Mouse (Mus musculus) cerebellum, postnatal 36 days (tissue): ENCODE measurements around the gene Klf16.

Source experiments
- DNase-seq, 2 experiments: peaks; one replicate each; pipeline ENCODE4 v3.0.0; 2021 to 2022; ENCODE audit warnings: mixed read lengths in 2 of 2

Klf16 gene

DNA sequence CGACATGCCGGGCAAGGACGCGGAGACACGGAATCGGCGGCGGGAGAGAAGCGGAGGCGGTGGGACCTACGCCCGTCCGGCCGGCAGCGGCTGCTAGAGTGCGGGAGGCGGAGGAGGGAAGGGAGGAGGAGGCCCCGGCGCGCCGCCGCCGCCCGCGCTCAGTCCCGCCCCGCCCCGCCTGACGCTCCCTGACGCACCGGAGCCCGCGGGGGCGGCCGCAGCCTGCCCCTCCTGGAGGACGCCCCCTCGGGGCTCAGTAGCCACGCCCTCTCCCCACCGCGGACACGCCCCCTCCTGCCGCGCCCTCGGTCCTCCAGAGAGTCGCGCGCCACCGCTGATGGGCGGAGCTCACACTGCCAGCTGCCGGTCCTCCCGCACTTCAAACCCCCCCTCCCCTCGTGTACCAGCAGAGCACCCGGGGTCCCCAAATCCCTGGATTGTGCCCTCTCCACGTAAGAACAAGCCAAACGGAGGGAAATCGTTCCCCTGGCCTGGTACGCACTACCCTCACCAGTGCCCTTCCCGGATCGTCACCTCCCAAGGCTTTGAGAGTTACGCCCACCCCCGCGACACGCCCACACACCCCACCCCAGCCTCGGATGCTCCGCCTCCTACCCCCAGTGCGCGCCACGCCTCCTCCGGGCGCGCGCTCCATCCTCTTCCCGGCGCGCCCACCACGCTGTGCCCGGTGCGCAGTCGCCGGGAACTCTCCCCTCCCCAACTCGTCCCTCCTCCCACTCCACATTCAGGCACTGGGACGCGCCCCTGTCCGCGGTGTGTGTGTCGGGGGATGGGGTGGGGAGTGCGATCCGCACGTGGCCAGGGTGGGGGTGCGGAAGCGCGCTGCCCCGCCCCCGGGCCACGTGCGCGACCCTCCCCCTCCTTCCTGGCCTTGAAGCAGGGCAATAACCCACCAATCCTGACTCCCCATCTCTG lies at the start of gene Klf16:
Gene Klf16 (minus strand): TSS at position 127 of the 936 bp plus-strand sequence.
- DNase-seq = peak; percentile 70 to 85

DNA sequence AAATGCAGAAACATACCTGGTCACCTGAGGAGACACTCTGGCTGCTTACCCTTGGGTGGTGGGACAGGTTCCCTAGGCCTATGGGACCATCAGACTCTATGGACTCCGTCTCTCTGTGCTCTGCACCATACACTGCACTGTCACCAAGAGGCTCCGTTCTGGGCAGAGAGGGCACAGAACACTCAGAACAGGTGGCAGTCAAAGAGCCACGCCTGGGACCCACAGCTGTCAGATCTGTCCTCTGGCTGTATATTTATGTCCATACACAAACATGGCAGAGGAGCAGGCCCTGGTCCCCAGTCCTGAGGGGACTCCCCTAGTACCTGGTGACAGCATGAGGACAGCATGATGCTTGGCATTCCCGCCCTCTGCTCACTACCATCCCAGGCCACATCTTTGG lies 48.6 kb upstream of the Klf16 start:
- no peak for DNase-seq

DNA sequence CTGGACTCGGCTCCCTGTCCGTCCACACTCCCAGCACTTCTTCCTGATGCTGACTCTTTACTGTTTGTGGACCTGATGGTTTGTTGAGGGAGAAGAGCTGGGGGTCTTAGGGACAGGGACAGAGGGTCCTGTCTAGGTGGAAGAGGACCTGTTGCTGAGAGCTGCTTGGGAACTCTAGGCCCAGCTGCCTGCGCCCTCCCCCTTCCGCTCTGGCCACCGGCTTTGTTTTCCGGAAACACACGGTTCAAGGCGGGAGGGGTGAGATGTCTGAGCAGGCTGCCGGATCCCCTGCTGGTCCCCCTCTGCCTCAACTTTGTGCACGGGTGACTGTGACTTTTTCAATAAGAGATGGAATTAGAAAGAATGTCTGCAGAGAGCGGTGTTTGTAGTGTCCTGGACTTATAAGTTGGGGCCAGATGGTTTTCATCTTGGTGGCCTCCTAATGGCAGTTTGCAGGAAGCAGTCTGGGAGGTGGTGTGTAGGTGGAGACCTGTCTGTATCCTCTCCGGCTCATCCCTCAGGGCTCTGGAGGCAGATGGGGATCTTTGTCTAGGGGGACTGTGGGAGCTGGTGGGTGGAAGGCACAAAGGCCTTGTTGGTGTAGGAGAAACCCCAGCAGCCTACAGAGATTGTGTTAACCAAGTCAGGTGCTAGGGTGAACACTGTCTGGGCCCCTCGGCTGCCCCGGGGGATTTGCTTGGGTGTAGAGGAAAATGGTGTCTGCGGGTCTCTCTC lies 46.5 kb upstream of the Klf16 start:
- DNase-seq = peak; percentile 52 to 59

DNA sequence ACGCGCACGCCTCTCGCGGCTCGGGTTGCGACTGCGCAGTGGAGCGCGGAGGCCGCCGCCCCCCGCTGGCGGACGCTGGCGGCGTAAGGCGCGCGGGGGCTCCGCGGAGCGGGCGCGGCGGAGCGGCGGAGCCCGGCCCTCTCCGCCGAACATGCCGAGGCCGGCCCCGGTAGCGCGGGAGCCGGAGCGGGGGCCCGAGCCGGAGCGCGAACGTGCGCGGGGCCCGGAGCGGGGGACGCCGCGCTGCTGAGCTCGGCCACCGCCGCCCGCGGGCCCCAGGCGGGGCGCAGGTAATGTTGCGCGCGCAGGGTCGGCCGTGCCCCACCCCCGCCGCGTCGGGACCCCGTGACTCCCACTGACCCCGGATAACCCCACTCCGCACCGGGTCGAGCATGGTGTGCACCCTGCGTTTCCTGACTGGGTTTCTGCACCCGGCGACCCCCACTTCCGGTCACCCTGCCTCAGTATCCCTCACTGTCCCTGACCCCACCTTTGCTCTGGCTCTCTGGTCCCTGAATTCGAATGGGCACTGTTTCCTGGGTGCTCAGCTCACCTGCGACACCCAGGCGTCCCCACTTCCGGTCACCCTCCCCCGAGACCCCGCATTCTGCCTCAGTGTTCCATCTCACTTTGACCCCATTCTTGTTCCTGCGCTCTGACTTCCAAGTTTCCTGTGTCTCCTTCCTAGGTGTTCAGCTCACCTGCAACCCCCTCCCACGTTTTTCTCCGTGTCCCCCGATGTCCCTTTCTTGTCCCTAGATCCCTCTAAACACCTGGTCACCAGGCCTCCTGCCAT lies 45.7 kb upstream of the Klf16 start, which contains the start of gene Csnk1g2:
Gene Csnk1g2 (plus strand): TSS at position 178 of the 796 bp plus-strand sequence.
- peak in 1 of 2 experiments; percentile 49 for DNase-seq

DNA sequence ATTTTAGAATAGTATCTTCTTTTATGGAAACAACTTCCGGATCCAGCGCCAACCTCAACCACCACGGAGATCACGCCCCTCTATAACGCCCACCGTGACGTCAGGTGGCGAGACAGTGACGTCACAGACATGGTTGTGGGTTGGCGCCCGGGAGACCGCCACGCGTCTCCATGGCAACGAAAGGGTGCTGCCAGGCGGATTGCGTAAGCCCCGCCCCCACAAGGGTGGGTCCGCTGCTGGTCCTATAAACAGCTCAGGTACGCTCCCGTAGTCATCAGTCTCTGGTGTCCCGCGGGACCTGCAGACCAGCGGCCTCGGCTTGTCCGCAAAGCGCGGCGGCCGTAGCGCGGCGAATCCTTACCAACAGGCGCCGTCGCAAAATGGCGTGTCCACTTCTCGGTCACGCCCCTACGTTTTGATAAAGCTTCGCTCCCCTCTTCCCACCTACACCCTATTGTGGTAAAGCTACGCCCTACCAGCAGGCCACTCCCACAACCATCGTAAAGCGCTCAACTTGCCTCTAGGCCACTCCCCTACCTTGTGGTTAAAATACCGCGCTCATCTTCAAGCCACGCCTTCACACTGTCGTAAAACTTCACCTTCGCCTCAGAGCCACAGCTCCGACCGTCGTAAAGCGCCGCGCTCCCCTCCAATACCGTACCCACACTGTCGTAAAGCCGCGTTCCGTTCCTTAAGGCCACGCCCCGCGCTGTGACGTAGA lies 45.0 kb upstream of the Klf16 start:
- peak; percentile 99 for DNase-seq

DNA sequence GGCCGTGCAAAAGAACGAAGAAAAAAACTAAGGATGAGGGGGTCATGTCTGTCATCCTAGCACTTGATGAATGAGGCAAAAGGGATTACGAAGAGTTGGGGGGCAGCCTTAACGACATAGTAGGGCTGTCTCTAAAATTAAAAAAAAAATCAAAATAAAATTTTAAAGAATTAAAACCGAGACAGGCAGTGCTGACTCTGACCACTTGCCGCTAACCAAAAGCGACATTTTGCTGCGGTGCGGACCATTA lies 44.5 kb upstream of the Klf16 start:
- no peak for DNase-seq

DNA sequence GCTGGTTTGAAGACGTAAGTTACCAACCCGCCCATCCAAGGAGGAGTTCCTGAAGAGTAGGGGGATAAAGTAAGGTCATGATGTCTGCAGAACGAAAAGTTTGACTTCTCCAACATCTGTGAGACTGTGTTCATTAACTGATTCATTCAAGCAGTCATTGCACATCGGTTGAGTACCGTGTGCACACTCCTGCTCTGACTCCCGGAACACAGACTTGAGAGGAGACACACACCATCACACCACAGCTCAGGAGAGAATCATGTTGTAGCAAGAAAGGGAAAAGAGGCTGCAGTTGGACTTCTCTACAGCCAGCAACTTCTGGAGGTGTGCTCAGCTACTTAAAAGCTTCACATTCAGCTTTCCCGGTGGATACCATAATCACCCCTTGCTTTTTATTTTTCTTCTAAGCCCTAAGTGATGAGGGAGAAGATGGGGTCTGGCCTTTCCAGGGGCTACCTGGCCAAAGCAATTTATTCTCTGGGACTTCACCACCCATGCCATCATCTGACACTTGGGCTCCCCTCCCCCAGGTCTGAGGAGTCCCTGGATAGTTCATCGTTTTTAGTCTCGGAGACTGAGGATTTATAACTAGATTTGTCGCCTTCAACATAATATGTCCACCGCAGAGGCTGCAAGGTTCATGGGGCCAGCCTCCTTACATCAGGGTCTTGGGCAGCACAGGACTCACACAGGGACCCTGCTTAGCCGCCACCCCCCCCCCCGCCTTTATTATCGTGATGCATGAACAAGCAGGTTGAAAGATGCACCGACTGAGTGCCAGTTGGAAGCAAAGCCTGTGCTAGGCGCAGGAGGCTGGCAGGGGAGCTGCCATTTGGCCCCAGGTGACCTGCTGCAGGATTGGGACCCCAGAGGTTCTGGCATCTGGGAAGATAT lies 43.9 kb upstream of the Klf16 start:
- DNase-seq = no peak

DNA sequence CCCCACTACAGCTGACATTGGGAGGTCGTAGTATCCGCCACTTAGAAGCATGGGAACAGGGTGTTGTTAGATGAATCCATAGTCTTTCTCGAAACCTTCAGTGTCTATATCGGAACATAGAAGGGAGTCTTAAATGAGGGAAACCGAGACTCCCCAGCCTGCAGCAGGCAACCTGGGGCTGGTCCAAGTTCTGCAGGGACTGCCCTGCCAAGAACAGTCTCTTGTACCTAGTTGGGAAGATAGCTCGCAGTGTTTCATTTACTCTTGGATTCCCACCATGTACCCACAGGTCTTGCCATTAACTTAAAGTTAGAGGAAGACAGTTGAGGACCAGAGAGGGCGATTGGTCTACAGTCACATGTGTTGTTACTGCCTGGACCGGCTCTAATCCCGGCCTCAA lies 43.2 kb upstream of the Klf16 start:
- DNase-seq = no peak

DNA sequence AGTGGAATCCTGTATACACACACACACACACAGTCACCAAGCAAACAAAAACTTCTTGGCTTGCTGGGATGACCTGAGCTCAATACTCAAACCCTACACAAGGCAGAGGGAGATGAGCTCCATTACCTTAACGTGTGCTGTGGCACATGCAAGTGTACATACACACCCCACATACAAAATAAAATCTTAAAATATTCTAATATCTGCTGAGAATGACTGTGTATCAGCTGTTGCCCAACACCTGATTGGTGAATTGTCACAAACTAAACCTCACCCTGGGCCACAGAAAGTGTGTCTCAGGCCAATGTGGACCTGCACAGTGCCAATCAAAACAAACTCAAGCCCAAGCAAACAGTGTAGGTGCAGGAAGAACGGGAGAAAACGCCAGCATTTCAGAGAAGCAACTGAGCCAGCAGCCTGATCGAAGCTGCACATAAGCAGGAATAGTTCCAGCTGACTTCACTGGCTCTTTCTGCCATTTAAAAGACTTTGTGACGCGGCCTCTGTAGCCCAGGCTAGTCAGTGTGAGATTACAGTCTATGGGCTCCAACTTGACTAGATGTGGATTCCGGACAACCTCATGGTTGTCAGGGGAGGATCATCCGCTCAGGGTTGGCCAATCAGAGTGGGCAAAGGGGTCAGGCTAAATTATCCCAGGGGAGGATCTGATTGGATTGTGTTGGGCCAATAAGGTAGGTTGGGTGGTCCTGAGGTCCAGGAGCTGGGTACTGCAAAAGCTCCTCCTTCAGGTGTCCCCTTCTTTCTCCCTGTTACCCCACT lies 42.5 kb upstream of the Klf16 start:
- DNase-seq = no peak

DNA sequence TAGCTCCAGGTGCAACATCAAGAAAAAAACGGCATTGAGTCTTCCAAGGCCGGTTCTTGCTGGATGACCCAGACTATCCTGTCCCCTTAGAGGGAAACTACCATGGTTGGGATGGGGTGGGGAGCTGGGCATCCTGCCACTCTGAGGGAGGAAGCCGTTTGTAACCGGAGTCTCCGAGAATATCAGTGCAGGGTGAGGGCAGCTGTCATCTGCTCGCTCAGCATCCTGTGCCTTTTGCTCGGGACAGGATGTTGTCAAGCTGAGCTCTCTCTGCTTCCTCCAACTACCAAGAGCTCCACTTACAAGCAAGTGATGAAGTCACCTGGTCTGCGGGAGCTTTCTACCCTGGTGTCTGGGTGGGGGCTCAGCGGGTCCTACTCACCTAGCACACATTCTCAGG lies 41.1 kb upstream of the Klf16 start:
- DNase-seq = no peak

DNA sequence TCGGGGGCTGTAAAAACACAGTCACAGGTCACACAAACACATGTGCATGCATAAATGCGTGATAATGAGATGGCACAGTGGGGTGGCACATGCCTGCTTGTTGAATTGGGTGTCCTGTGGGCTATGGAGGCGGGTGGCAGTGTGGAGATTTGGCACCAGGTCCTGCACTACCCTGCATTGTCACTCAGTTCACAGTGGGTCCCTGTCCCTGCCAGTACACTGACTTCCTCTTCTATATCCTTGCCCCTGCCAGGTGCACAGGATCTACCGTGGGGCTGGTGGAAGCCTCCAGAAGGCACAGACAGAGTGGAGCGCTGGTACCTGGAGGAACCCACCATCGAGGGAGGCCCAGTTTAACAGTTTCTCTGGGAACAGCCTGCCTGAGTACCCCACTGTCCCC lies 37.2 kb upstream of the Klf16 start:
- DNase-seq = no peak

DNA sequence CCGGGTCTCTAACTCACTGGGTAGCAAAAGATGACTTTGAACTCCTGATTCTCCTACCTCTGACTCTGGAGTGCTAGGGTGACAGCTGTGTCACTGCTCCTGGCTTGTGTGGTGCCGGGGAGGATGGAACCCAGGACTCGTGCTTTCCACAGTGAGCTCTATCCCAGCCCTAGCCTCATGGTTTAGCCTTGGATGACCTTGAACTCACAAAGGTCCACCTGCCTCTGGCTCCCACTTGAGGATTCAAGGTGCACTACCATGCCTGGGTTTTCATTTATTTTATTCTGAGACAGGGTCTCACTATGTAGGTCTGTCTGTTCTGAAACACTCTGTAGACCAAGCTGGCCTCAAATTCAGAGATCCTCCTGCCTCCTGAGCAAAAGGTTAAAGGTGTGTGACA lies 36.7 kb upstream of the Klf16 start:
- DNase-seq = no peak

DNA sequence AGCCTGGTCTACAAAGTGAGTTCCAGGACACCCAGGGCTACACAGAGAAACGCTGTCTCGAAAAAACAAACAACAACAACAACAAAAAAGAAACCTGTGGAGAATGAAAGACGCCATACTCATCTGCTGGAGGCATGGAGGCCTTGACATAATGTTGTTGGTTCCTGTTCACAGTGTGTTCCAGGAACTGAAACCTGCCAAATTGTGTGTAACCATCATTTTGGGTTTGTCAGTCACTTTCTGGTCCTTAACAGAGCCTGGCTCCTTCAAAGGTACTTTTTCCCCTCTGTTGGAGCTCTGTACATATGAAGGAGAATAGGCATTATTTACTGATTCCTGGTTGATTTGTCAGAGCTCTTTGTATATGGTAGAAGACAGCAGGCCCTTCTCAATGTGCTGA lies 34.8 kb upstream of the Klf16 start:
- DNase-seq = no peak

DNA sequence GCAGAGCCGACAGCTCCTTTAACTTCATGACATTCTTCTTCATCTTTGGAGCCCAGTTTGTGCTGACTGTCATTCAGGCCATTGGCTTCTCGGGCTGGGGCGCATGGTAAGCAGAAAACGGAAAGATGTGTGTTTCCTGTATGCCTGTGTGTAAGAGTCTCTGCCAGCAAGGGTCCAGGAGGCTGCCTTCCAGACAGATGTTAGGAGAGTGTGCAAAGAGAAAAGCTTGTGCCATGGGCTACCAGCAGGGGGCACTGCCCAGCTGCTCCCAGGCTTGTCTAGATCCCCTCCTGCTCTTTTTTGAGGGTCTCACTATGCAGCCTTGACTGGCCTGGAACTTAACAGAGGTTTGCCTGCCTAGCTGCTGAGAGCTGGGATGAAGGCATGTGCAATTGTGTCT lies 33.9 kb upstream of the Klf16 start:
- DNase-seq = peak; percentile 49 to 52

DNA sequence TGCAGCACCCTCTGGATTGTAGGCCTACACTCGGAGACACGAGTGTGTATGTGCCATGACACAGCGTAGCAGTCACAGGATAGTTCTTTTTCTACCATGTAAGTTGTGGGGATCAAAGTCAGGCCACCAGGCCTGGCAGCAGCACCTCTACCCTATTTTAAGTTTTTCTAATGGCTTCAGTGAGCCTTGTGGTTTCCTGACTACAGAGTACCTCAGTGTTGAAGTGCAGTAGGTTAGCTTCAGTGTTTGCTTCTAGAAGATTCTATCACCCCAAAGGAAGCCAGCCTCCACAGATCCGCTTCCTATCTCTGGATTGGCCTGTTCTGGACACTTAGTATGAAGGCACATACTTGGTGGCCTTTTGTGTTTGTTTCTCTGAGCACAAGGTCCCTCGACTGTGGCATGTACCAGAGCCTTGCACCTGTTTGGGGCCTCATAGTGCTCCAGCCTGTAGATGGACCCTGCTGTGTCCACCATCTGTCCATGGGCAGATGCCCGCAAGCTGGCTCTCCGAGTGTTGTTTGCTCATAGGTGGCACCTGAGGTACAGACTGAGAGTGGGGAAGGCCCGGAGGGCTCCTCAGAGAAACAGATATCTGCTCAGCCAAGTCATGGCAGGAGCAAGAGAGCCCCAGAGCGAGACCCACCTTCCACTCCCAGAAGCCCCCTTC lies 33.1 kb upstream of the Klf16 start:
- peak; percentile 87 to 88 for DNase-seq

DNA sequence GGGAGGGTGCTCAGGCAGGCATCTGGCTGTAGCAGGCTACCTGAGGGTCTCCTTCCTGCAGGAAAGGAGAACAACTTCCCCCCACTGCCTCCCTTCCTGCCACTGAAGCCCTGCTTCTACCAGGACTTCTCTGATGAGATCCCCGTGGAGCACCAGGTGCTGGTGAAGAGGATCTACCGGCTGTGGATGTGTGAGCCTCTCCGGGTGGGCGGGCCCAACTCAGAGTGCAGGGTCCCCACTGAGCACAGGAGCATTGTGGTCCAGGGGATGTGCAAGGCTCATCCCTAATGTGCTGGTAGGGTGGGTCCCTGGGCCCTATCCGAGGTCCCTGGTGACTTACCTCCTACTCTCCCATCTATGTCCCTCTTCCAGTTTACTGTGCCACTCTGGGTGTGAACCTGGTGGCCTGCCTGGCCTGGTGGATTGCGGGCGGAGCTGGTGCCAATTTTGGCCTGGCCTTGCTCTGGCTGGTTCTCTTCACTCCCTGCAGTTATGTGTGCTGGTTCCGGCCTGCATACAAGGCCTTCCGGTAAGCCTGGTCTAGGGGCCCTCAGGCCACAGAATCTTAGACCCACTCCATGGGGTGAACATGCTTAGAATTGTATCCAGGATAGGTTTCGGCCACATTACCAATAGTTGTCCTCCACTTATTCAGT lies 32.3 kb upstream of the Klf16 start:
- peak in 1 of 2 experiments; percentile 27 for DNase-seq

DNA sequence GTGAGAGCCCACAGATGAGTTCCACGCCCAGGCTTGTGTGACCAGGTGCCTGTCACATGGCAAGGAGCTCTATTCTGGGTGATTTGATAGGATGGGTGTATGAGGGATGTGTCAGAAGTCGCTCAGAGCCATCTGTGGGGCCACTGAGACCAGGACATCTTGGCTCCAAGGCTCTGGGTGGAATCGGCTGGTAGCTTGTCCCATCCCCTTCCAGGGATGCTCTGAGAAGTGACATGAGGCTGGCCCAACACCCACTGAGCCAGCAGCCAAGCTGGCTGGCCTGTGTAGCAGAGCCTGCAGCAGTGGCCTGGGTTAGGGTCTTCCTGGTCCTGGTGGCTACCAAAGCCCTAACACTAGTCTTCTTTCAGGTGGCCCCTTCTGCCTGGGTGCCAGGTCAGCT lies 31.3 kb upstream of the Klf16 start:
- DNase-seq = peak in 1 of 2 experiments; percentile 3

DNA sequence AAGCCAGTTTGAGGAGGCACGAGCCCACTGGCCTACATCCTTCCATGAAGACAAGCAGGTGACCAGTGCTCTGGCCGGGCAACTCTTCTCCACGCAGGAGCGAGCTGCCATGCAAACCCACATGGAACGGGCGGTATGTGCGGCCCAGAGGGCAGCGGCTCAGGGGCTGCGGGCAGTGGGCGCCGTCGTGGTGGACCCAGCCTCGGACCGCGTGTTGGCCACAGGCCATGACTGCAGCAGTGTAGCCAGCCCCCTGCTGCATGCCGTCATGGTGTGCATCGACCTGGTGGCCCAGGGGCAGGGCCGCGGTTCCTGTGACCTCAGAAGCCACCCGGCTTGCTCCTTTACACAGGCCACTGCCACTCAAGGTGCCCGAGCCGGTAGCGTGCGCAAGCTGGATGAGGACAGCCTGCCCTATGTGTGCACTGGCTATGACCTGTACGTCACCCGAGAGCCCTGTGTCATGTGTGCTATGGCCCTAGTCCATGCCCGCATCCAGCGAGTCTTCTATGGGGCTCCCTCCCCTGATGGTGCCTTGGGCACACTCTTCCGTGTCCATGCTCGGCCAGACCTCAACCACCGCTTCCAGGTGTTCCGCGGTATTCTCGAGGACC lies 29.7 kb upstream of the Klf16 start:
- DNase-seq = peak in 1 of 2 experiments; percentile 23

DNA sequence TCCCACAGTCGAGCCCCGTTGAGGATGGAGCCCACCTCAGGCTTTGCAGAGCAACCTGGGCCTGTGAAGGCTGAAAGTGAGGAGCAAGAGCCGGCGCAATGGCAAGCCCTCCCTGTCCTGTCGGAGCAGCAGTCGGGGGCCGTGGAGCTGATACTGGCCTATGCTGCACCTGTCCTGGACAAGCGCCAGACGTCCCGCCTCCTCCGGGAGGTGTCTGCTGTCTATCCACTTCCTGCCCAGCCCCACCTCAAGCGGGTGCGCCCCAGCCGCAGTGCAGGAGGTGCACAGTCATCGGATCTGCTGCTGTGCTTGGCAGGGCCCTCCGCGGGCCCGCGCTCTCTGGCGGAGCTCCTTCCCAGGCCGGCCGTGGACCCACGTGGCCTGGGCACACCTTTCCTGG lies 29.2 kb upstream of the Klf16 start:
- DNase-seq = no peak
